Comparison of ENCODE assay signal across 8 mouse cellular contexts in genomic region chr2:153047828-153048465, GRCm38 (mm10). TPM values are rescaled to one million over a fixed set of nuclear protein-coding genes. Genes with fewer than 3 reads are reported as not detected.
A peak's percentile ranks its signal among the peaks of the same experiment; 100 is the strongest.
DNase-seq lines count a peak whose midpoint lies in the region; ATAC-seq and TF ChIP-seq lines count a peak whose summit lies in the region.

No protein-coding gene starts in this region.

- no peak for ATAC-seq in liver, embryonic 11.5 days (replicated peaks; ENCODE audit: low FRiP score)
- ATAC-seq in inflammation-experienced regulatory T-cells, adult 6 months: no peak

- intact Hi-C loops in heart, postnatal 36 days (cut with DNase I): loop anchor here (1.0 kb wide), 2 partner anchors 33 to 94 kb away; no protein-coding TSS in a partner anchor
- intact Hi-C loops in left cerebral cortex, postnatal 4 days (cut with DNase I): no loop called here

- H3K36me3 ChIP-seq in liver, embryonic 11.5 days (ENCODE audit: control insufficient read depth, insufficient read depth, low read length): no peaks in the 10 kb centered on the region

- WGBS in liver, embryonic 11.5 days: 39% methylated on average over 17 of the region's 17 CpGs
- 55% methylated on average over 17 of the region's 17 CpGs for WGBS in olfactory bulb, adult 2 months

- H3K9me3 ChIP-seq in liver, embryonic 11.5 days (ENCODE audit: control insufficient read depth, low read length): no peaks in the 10 kb centered on the region

- TF ChIP-seq POLR2A in olfactory bulb, adult 2 months (IDR thresholded peaks at IDR 0.05; ENCODE audit: insufficient read depth, low read depth, low read length): no peak

- H3K27ac ChIP-seq in liver, embryonic 11.5 days (ENCODE audit: low read depth, low read length): no peak overlapping the region
- H3K27ac ChIP-seq in olfactory bulb, adult 2 months (ENCODE audit: insufficient read depth, low read depth, low read length): no peak overlapping the region

- H3K4me3 ChIP-seq in liver, embryonic 11.5 days (ENCODE audit: low read depth, low read length): no peak overlapping the region
- no peak overlapping the region for H3K4me3 ChIP-seq in olfactory bulb, adult 2 months (ENCODE audit: insufficient read depth, low read depth, low read length)

- peaks cover 20% of the 10 kb centered on the region for H3K27me3 ChIP-seq in liver, embryonic 11.5 days (replicated peaks; ENCODE audit: control insufficient read depth, insufficient read depth, low read length)

- no peak overlapping the region for H3K4me2 ChIP-seq in liver, embryonic 11.5 days

- TF ChIP-seq CTCF in olfactory bulb, adult 2 months (IDR thresholded peaks at IDR 0.05; ENCODE audit: insufficient read depth, low read depth, low read length): 0 out of 2 replicates have a peak, but pooled peaks have one; percentile 41

- peak; percentile 47 for DNase-seq in liver
- DNase-seq in liver, embryonic 11.5 days (ENCODE audit: low spot score): no peak
- peak; percentile 79 for DNase-seq in R1 (ENCODE audit: low read depth, low spot score)
- DNase-seq in cerebellum, postnatal 36 days: peak; percentile 78 to 79
- DNase-seq in heart, postnatal 36 days: peak; percentile 60 to 72
- peak; percentile 88 for DNase-seq in left cerebral cortex, postnatal 4 days

- H3K4me1 ChIP-seq in liver, embryonic 11.5 days (replicated peaks; ENCODE audit: control insufficient read depth, insufficient read depth, low read length): no peaks in the 10 kb centered on the region
- H3K4me1 ChIP-seq in olfactory bulb, adult 2 months (ENCODE audit: control insufficient read depth, insufficient read depth, low read length): peaks cover 14% of the 10 kb centered on the region

- H3K9ac ChIP-seq in liver, embryonic 11.5 days (ENCODE audit: low read depth, low read length): no peak overlapping the region

RNA-seq across cellular contexts. Expression of gene Xkr7, which starts 16.3 kb away (rescaled TPM):
- not detected in 2 replicates for polyA plus RNA-seq in liver, embryonic 11.5 days (2014; fragmentation: Nextera tagmentation; extraction: Ambion mirVana)
- total RNA-seq in heart, postnatal 36 days (2021): not detected
- total RNA-seq in left cerebral cortex, postnatal 4 days (2021): 10 to 100 TPM; 23.2 to 23.4 TPM
- polyA plus RNA-seq in olfactory bulb, adult 2 months (2012; ENCODE audit: insufficient read depth, insufficient read length, low replicate concordance, missing spikeins): not detected in 2 replicates
- not detected for polyA plus RNA-seq in inflammation-experienced regulatory T-cells, adult 6 months (2017; shearing (Covaris generic))

RNA-seq across cellular contexts. Expression of gene Ccm2l, which starts 17.8 kb away (rescaled TPM):
- 1.5 and 2.0 TPM in 2 replicates for polyA plus RNA-seq in liver, embryonic 11.5 days (2014; fragmentation: Nextera tagmentation; extraction: Ambion mirVana)
- 10 to 100 TPM; 16.0 to 23.1 TPM for total RNA-seq in heart, postnatal 36 days (2021)
- total RNA-seq in left cerebral cortex, postnatal 4 days (2021): 1 to 10 TPM; 3.0 to 4.7 TPM
- not detected in 2 replicates for polyA plus RNA-seq in olfactory bulb, adult 2 months (2012; ENCODE audit: insufficient read depth, insufficient read length, low replicate concordance, missing spikeins)
- polyA plus RNA-seq in inflammation-experienced regulatory T-cells, adult 6 months (2017; shearing (Covaris generic)): not detected

RNA-seq across cellular contexts. Expression of gene Pdrg1, which starts 32.7 kb away (rescaled TPM):
- 65.0 and 69.5 TPM in 2 replicates for polyA plus RNA-seq in liver, embryonic 11.5 days (2014; fragmentation: Nextera tagmentation; extraction: Ambion mirVana)
- total RNA-seq in heart, postnatal 36 days (2021): 100 to 1,000 TPM; 120 to 130 TPM
- total RNA-seq in left cerebral cortex, postnatal 4 days (2021): 10 to 100 TPM; 91.7 to 92.5 TPM
- not detected in 2 replicates for polyA plus RNA-seq in olfactory bulb, adult 2 months (2012; ENCODE audit: insufficient read depth, insufficient read length, low replicate concordance, missing spikeins)
- polyA plus RNA-seq in inflammation-experienced regulatory T-cells, adult 6 months (2017; shearing (Covaris generic)): 100 to 1,000 TPM; 149 to 191 (median 188) TPM

Comparison
In these comparisons a context has a peak if more than half of its experiments do, and no peak if none do; other contexts are left out.
1. RNA of gene Pdrg1, which starts 32.7 kb away (polyA plus RNA-seq): 149 to 191 TPM in inflammation-experienced regulatory T-cells, adult 6 months and 65.0 to 69.5 TPM in liver, embryonic 11.5 days; not detected in olfactory bulb, adult 2 months; every median in the first group is over 10 times any median in the second.